Mouse (Mus musculus) testis, adult 2 months (tissue): ENCODE data around the gene Gm21366. TPM values are rescaled to one million over a fixed set of nuclear protein-coding genes. Genes with fewer than 3 reads are reported as not detected.
"Not testable (repeated sequence)": the region's sequence is repeated elsewhere in the genome, so short reads cannot be mapped to it uniquely, and the experiment has no call there.

Experiments used
- H3K27ac ChIP-seq: fragments of 200-500 bp; 2 replicates; pipeline ENCODE4 v1.5.1; 2012; ENCODE audit warnings: low read depth, low read length; ENCODE audit not compliant: control insufficient read depth, insufficient read depth
- H3K27me3 ChIP-seq: fragments of 200-500 bp; 2 replicates; pipeline ENCODE4 v1.6.1; 2012; ENCODE audit warnings: mild to moderate bottlenecking, low read length, moderate library complexity; ENCODE audit not compliant: control insufficient read depth, insufficient read depth
- H3K36me3 ChIP-seq: fragments of 200-500 bp; 2 replicates; pipeline ENCODE4 v1.6.1; 2012; ENCODE audit warnings: mild to moderate bottlenecking, low read length; ENCODE audit not compliant: control insufficient read depth, insufficient read depth
- H3K4me1 ChIP-seq: fragments of 200-500 bp; 2 replicates; pipeline ENCODE4 v1.6.1; 2012; ENCODE audit warnings: low read length; ENCODE audit not compliant: control insufficient read depth, insufficient read depth
- H3K4me3 ChIP-seq: fragments of 200-500 bp; 2 replicates; pipeline ENCODE4 v1.5.1; 2012; ENCODE audit warnings: low read depth, mild to moderate bottlenecking, low read length, moderate library complexity, mixed read lengths; ENCODE audit not compliant: control insufficient read depth
- polyA plus RNA-seq: library from polyadenylated mRNA; depleted of rRNA; stranded (reverse); fragments of >200 nt; gene quantifications from 2 replicates; pipeline ENCODE4 v1.2.3, GENCODE M21; 2012; rRNA removed

The Gm21366 gene
- not detected in 2 replicates for polyA plus RNA-seq

GRCm38 (mm10) chrY:22861156-22861555 lies at the start of gene Gm21366:
Gene Gm21366, minus strand, starts transcription at chrY:22861256.
- H3K27ac ChIP-seq, H3K4me1 ChIP-seq, H3K27me3 ChIP-seq, H3K4me3 ChIP-seq, H3K36me3 ChIP-seq: not testable (repeated sequence)
